Mouse (Mus musculus): ENCODE data around the gene Nudt1.

The Nudt1 gene

DNA sequence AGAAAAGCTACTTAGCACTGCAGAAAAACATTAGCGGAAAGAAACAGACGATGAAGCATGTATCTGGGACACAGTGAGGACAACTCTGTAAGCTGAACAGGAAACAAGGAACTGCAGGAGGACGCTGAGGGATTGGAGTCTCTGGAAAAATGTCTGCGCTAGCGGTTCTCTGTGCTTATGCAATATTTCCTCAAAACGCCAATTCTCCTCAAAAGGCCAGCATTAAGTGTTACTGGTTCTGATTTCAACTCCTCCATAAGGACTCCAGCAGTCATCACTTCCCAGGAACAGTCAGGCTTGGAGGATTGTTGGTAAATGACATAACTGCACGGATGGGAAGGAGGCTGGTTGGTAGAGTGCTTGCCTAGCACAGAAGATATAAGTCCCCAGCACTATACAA, 59.7 kb downstream of the Nudt1 start:
- in situ Hi-C loops (cut with MboI) = no loop called here

DNA sequence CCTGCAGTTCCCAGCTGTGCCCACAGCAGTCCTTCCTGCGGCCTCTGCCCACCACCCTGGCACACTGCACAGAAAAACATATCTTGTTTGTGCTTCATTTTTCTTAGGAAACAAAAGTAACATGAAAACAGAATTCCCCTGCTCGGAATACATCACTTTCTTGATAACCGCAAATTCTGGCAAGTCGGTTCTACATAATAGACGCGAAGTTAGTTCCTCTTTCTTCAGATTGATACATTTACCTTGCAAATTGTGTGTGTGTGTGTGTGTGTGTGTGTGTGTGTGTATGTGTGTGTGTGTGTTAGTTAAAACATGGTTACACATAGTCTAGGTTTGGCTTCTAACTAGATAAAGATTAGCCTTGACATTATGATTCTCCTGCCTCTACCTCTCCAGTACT, 61.2 kb downstream of the Nudt1 start:
- in situ Hi-C loops (cut with MboI) = no loop called here

DNA sequence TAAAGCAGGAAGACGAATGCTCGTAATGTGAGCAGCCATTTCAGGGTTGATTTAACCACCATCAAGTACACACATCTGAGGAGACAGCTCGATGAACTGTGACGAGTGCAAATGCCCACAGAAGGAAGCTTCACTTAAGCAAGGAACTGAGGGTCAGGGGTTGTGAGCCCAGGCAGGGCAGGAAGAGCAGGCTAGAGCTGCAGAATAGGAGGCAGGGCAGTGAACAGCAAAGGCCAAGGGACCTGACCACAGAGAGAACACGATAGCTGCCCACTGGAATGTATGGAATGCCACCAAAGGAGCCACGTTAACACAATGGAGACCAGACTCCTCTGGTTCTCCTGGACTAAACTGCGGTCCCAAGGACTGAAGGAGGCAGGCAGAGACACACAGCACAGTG, 62.1 kb downstream of the Nudt1 start:
- in situ Hi-C loops (cut with MboI) = no loop called here

DNA sequence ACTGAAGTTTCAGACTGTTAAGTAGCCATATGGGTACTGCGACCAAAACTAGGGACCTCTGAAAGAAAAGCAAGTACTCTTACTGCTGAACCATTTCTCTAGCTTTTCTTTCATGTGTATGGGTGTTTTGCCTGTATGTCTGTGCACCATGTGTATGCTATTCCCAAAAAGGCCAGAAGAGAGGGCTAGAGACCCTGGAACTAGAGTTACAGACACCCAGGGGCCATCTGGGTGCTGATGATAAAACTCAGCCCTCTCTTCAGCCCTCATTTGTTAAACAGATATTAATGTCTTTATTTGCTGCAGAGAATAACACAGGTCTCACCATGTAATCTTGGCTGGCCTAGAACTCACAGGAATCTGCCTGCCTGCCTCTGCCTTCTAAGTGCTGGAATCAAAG, 63.0 kb downstream of the Nudt1 start:
- in situ Hi-C loops (cut with MboI) = no loop called here

DNA sequence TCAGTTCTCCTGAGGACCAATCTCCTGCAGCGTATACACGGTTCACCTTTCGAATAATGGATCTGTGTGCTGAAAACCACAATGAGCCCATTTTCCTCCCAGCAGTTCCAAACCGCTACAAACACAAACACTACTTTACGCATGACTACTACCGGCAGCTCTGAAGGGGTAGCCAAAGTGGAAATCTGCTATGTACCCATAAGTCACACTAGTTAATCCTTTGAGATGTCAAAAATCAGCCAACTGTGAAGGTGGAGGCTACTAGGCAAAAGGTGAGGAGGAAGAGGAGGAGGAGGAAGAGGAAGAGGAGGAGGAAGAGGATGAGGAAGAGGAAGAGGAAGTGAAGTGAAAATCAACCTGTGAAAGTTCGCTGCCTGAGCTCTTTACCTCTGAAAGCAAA, 65.8 kb downstream of the Nudt1 start:
- in situ Hi-C loops (cut with MboI) = no loop called here
